Mouse (Mus musculus): ENCODE data around the gene Olfr1245.
"Not testable (repeated sequence)": the region's sequence is repeated elsewhere in the genome, so short reads cannot be mapped to it uniquely, and the experiment has no call there.

Gene Olfr1245

GRCm38 (mm10) chr2:89578347-89578746 lies at the start of gene Olfr1245:
Olfr1245 (minus strand) TSS chr2:89578447.
- no peak for DNase-seq (ENCODE audit: low read depth)

GRCm38 (mm10) chr2:89618145-89618544 lies 39.9 kb upstream of the Olfr1245 start, which contains the start of gene Olfr1248:
Olfr1248 (minus strand) TSS chr2:89618245.
- not testable (repeated sequence) for DNase-seq (ENCODE audit: low read depth)

DNA sequence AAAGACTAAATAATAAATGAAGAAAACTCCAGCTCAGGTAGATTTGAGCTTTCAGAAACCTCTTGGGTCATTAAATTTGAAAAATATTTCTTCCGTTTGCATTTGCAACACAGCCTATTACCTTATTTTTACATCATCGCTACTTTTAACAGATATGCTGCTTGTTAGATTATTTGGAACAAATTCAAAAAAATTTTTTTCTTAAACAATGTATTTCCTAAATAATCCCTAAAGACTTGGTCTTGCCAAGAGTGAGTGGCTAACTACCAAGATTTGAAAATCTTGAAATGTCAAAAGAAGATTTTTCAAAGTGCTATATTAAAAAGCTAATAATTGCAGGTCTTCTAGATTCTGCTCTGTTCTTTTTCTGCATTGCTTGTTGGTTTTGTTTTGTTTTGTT lies 35.8 kb upstream of the Olfr1245 start, which contains the start of gene Olfr1247:
Olfr1247 (minus strand) TSS at position 101 of the 400 bp plus-strand sequence.
- DNase-seq (ENCODE audit: low read depth) = no peak

DNA sequence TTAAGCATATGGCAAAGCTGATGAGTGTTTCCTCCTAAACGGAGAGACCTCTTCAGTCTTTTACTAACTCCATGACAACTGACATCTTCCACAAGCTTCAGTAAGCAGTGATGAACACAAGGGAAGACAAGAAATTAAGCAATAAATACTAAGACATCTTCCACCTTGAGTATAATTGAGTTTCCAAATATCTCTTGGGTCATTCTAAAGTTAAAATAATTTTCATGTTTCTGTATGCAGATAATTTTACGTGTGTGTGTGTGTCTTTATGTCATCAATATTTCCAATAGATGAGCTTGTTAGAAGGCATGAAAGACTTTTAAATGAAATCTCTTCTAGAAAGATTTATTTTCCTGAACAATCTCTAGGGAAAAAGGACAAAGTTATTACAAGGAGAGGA lies 14.8 kb upstream of the Olfr1245 start, which contains the start of gene Olfr1246:
Olfr1246 (minus strand) TSS at position 101 of the 400 bp plus-strand sequence.
- no peak for DNase-seq (ENCODE audit: low read depth)

DNA sequence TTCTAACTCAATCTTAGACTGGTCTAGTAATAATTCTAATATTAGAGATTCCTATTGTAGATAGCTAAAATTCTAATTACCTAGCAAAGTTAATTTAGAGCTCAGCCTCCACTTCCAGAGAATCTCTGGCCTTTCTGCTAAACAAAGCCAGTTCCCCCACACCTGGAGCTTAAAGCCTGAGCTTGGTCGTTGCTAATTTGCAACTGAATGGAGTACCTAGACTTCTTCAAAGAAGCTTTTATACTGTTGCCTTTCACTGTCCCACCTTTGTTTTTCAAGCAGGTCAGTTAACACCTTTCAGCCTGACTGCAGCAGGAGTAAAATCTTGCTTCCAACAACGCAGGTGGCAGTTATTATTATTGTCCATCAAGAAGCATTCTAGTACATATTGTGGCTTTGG lies 15.5 kb downstream of the Olfr1245 start:
- not testable (repeated sequence) for DNase-seq (ENCODE audit: low read depth)

- DNase-seq (ENCODE audit: low read depth) = no peak
These were observed 33.7 kb downstream of the Olfr1245 start for GRCm38 (mm10) chr2:89544516-89544915.

DNA sequence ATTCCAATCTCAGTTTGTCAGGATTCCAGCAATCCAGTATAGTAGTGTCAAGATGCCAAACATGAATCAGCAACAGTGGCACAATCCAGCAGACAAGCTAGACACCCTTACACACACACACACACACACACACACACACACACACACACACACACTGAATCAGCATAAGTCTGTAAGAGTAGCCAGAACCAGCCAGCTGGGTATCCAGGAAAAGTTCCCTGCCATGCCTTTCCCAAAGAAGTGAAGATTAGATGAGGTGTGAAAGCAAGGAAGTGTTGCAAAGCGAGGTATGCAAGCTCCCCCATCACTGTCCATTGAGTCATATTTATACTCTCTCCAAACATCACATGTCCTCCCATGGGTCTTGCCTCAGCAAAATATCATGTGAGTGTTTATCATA lies 38.3 kb downstream of the Olfr1245 start:
- DNase-seq (ENCODE audit: low read depth) = no peak

DNA sequence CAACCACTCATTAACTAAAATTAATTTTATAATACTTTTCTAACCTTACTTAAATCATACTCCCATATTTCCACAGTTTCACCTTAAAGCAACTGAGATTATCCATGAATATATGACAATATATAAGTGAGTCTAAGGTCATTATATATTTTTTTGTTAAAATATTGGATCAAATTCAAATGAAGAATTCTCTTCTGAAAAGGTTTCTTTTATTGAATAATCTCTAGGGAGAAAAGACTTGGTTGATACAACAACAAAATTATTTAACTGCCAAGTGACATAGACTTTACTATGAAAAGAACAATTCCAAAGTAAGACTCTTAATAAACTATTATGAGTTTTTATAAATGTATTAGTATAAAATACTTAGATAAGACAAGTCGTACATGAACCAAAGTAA lies 46.9 kb downstream of the Olfr1245 start, which contains the start of gene Olfr1243:
Olfr1243 (minus strand) TSS at position 101 of the 400 bp plus-strand sequence.
- DNase-seq (ENCODE audit: low read depth) = no peak
